Mouse (Mus musculus) heart, embryonic 16.5 days (tissue): Measurements from ENCODE around the gene Fuca2. TPM values are rescaled to one million over a fixed set of nuclear protein-coding genes. Genes with fewer than 3 reads are reported as not detected.
"Not testable (repeated sequence)": the region's sequence is repeated elsewhere in the genome, so short reads cannot be mapped to it uniquely, and the experiment has no call there.

Source experiments
- ATAC-seq: fragments of 200-750 bp; cut with Nextera tagmentation; replicated peaks from 2 replicates; pipeline ENCODE4 v1.8.0; 2017; ENCODE audit warnings: moderate number of reproducible peaks; ENCODE audit not compliant: insufficient read depth, low FRiP score; ENCODE audit errors: extremely low read depth
- H3K27ac ChIP-seq: fragments of 300-500 bp; sonication (generic); 2 replicates; pipeline ENCODE4 v1.5.1; 2014; ENCODE audit warnings: mild to moderate bottlenecking, low read length, control low read depth, moderate library complexity
- H3K27me3 ChIP-seq: fragments of 300-500 bp; sonication (generic); 2 replicates; pipeline ENCODE4 v1.6.1; 2014; ENCODE audit warnings: low read length, mixed read lengths; ENCODE audit not compliant: control insufficient read depth, insufficient read depth
- H3K36me3 ChIP-seq: fragments of 300-500 bp; sonication (generic); 2 replicates; pipeline ENCODE4 v1.6.1; 2014; ENCODE audit not compliant: control insufficient read depth, insufficient read depth
- H3K4me1 ChIP-seq: fragments of 300-500 bp; sonication (generic); 2 replicates; pipeline ENCODE4 v1.6.1; 2014; ENCODE audit warnings: low read length, mixed read lengths; ENCODE audit not compliant: control insufficient read depth, insufficient read depth
- H3K4me2 ChIP-seq: fragments of 300-500 bp; sonication (generic); 2 replicates; pipeline ENCODE4 v1.6.1; 2014; ENCODE audit warnings: low read depth, mild to moderate bottlenecking, control low read depth, low read length
- H3K4me3 ChIP-seq: fragments of 300-500 bp; sonication (generic); 2 replicates; pipeline ENCODE4 v1.5.1; 2014; ENCODE audit warnings: mild to moderate bottlenecking, control low read depth, low read length
- H3K9ac ChIP-seq: fragments of 300-500 bp; sonication (generic); 2 replicates; pipeline ENCODE4 v1.6.1; 2014; ENCODE audit warnings: low read length, control low read depth
- H3K9me3 ChIP-seq: fragments of 300-500 bp; sonication (generic); replicated peaks from 2 replicates; pipeline ENCODE4 v1.6.1; 2016; ENCODE audit warnings: low read length; ENCODE audit not compliant: control insufficient read depth
- WGBS: fragments of 180-500 bp; shearing (Covaris S2); extraction: QIAGEN DNeasy Blood & Tissue Kit; methylation state at CpG from one replicate; pipeline ENCODE4 v1.1.7; 2014; 5-methylcytosine and 5-hydroxymethylcytosine counted together
- polyA plus RNA-seq: library from polyadenylated mRNA; unstranded; fragments of >200 nt; fragmentation: Nextera tagmentation; extraction: Ambion mirVana; gene quantifications from 2 replicates; pipeline ENCODE4 v1.2.1, GENCODE M21; 2015

Gene Fuca2
- polyA plus RNA-seq, 1 experiment from 2014 or later = 91.7 TPM

GRCm38 (mm10) chr10:13500938-13501496, 1.7 kb downstream of the Fuca2 start:
- Histone ChIP-seq H3K36me3 (peaks cover 16% of the 10 kb centered on the region), H3K4me2 (peak overlapping the region; percentile 89), H3K9ac (peak overlapping the region; percentile 79), H3K4me1 (peaks cover 19% of the 10 kb centered on the region), H3K27ac (peak overlapping the region; percentile 70), H3K27me3 (no peaks in the 10 kb centered on the region), H3K9me3 (no peaks in the 10 kb centered on the region), H3K4me3 (peak overlapping the region; percentile 75)
- ATAC-seq = peak; percentile 74
- WGBS = under 1% methylated on average over 30 of the region's 30 CpGs

GRCm38 (mm10) chr10:13501533-13501932, 2.2 kb downstream of the Fuca2 start:
- H3K9me3 ChIP-seq, H3K27me3 ChIP-seq, ATAC-seq: not testable (repeated sequence)
- WGBS = 40% methylated on average over 4 of the region's 4 CpGs
- H3K27ac ChIP-seq = peak overlapping the region; percentile 70
- H3K4me3 ChIP-seq = peak overlapping the region; percentile 75
- peaks cover 15% of the 10 kb centered on the region for H3K4me1 ChIP-seq
- H3K9ac ChIP-seq = peak overlapping the region; percentile 79
- peaks cover 16% of the 10 kb centered on the region for H3K36me3 ChIP-seq
- H3K4me2 ChIP-seq = peak overlapping the region; percentile 89

GRCm38 (mm10) chr10:13502371-13502770, 3.0 kb downstream of the Fuca2 start:
- WGBS = 40% methylated on average over 8 of the region's 8 CpGs
- Histone ChIP-seq H3K9ac (peak overlapping the region; percentile 25), H3K4me3 (peak overlapping the region; percentile 75), H3K4me1 (peaks cover 9% of the 10 kb centered on the region), H3K9me3 (no peaks in the 10 kb centered on the region), H3K27ac (peak overlapping the region; percentile 70), H3K27me3 (no peaks in the 10 kb centered on the region), H3K36me3 (peaks cover 18% of the 10 kb centered on the region), H3K4me2 (peak overlapping the region; percentile 89)
- ATAC-seq = no peak

GRCm38 (mm10) chr10:13521857-13522256, 22.5 kb downstream of the Fuca2 start:
- ATAC-seq = no peak
- H3K4me3 ChIP-seq = no peak overlapping the region
- WGBS = 73% methylated on average over 4 of the region's 4 CpGs

GRCm38 (mm10) chr10:13528155-13528554, 28.8 kb downstream of the Fuca2 start:
- Histone ChIP-seq H3K9ac (no peak overlapping the region), H3K4me3 (no peak overlapping the region), H3K36me3 (peaks cover 20% of the 10 kb centered on the region), H3K27ac (no peak overlapping the region), H3K4me2 (no peak overlapping the region), H3K9me3 (no peaks in the 10 kb centered on the region), H3K4me1 (no peaks in the 10 kb centered on the region), H3K27me3 (no peaks in the 10 kb centered on the region)
- WGBS = 78% methylated on average over 4 of the region's 4 CpGs
- ATAC-seq = no peak

More at GRCm38 (mm10) chr10:13521857-13522256, 22.5 kb downstream of the Fuca2 start:
- no peaks in the 10 kb centered on the region for H3K4me1 ChIP-seq
- no peak overlapping the region for H3K4me2 ChIP-seq
- H3K9me3 ChIP-seq = no peaks in the 10 kb centered on the region
- H3K9ac ChIP-seq = no peak overlapping the region
- no peaks in the 10 kb centered on the region for H3K27me3 ChIP-seq
- H3K36me3 ChIP-seq = no peaks in the 10 kb centered on the region; the same call in 1 of the 2 replicates
- no peak overlapping the region for H3K27ac ChIP-seq

GRCm38 (mm10) chr10:13534751-13535150, 35.4 kb downstream of the Fuca2 start:
- peak overlapping the region; percentile 75 for H3K27ac ChIP-seq
- WGBS = 27% methylated on average over 3 of the region's 3 CpGs
- peak; percentile 95 for ATAC-seq
- peaks cover 20% of the 10 kb centered on the region for H3K36me3 ChIP-seq
- no peak overlapping the region for H3K4me3 ChIP-seq
- no peaks in the 10 kb centered on the region for H3K9me3 ChIP-seq
- H3K4me1 ChIP-seq = peaks cover 8% of the 10 kb centered on the region
- H3K9ac ChIP-seq = no peak overlapping the region
- H3K4me2 ChIP-seq = no peak overlapping the region
- no peaks in the 10 kb centered on the region for H3K27me3 ChIP-seq

GRCm38 (mm10) chr10:13536706-13537105, 37.4 kb downstream of the Fuca2 start:
- ATAC-seq = no peak
- H3K4me1 ChIP-seq = peaks cover 8% of the 10 kb centered on the region
- no peaks in the 10 kb centered on the region for H3K9me3 ChIP-seq
- H3K36me3 ChIP-seq = peaks cover 14% of the 10 kb centered on the region
- no peak overlapping the region for H3K27ac ChIP-seq
- WGBS = 96% methylated on average over 7 of the region's 7 CpGs
- H3K27me3 ChIP-seq = no peaks in the 10 kb centered on the region
- H3K4me2 ChIP-seq = no peak overlapping the region
- no peak overlapping the region for H3K4me3 ChIP-seq
- H3K9ac ChIP-seq = no peak overlapping the region

GRCm38 (mm10) chr10:13539769-13540333, 40.5 kb downstream of the Fuca2 start:
- H3K9me3 ChIP-seq = no peaks in the 10 kb centered on the region
- no peak overlapping the region for H3K27ac ChIP-seq
- H3K4me2 ChIP-seq = no peak overlapping the region
- H3K4me1 ChIP-seq = peaks cover 6% of the 10 kb centered on the region
- WGBS = 94% methylated on average over 7 of the region's 7 CpGs
- ATAC-seq = no peak
- no peaks in the 10 kb centered on the region for H3K27me3 ChIP-seq
- H3K9ac ChIP-seq = no peak overlapping the region
- H3K4me3 ChIP-seq = no peak overlapping the region
- H3K36me3 ChIP-seq = peaks cover 18% of the 10 kb centered on the region; the same call in 1 of the 2 replicates

GRCm38 (mm10) chr10:13541721-13542120, 42.4 kb downstream of the Fuca2 start:
- Histone ChIP-seq H3K4me1 (no peaks in the 10 kb centered on the region), H3K9me3 (no peaks in the 10 kb centered on the region), H3K27ac (no peak overlapping the region), H3K4me2 (no peak overlapping the region), H3K27me3 (no peaks in the 10 kb centered on the region), H3K9ac (no peak overlapping the region), H3K4me3 (no peak overlapping the region), H3K36me3 (peaks cover 19% of the 10 kb centered on the region; the same call in 1 of the 2 replicates)
- no peak for ATAC-seq
- WGBS = 95% methylated on average over 5 of the region's 5 CpGs
